Mouse (Mus musculus) heart, postnatal 10 days (tissue): ENCODE data around the gene Muc20. TPM values are rescaled to one million over a fixed set of nuclear protein-coding genes. Genes with fewer than 3 reads are reported as not detected.

Experiments
- DNase-seq, 2 experiments: peaks; one replicate each; pipeline ENCODE4 v3.0.0; 2021
- intact Hi-C: fragments of 180-260 bp; cut with DNase I; formaldehyde crosslinking; loops from one replicate; pipeline ENCODE4 v1.15.1; 2025
- total RNA-seq, 2 experiments: library from RNA; stranded (reverse); gene quantifications; 2 replicates each; pipeline ENCODE4 v1.2.3; 2021

The Muc20 gene
- total RNA-seq, 2 experiments from 2014 or later = 0.12 TPM; not detected in 1

GRCm38 (mm10) chr16:32728240-32728639 is 69.0 kb downstream of the Muc20 start:
- DNase-seq = no peak
- intact Hi-C loops = no loop called here

Other genes with a start within 250 kb of the Muc20 start
- gene Tfrc, start 188.5 kb downstream of the Muc20 start, total RNA-seq = 100 to 1,000 TPM; 180 to 317 TPM
- gene Tnk2, start 153.6 kb downstream of the Muc20 start, total RNA-seq = 10 to 100 TPM; 39.0 to 41.3 TPM
- gene Muc4, start 61.5 kb downstream of the Muc20 start, total RNA-seq = under 1 TPM; 0.10 to 0.17 TPM
- gene Smbd1, start 13.0 kb upstream of the Muc20 start, total RNA-seq = not detected
- gene Fyttd1, start 80.1 kb upstream of the Muc20 start, total RNA-seq = 100 to 1,000 TPM; 115 to 125 TPM
- 10 to 100 TPM; 30.4 to 40.8 TPM for gene Rubcn, start 80.3 kb upstream of the Muc20 start, total RNA-seq
- 10 to 100 TPM; 32.5 to 32.6 TPM for gene Lrch3, start 116.7 kb upstream of the Muc20 start, total RNA-seq